Mouse (Mus musculus) intestine, embryonic 15.5 days (tissue): ENCODE data around the gene Fbxo30. TPM values are rescaled to one million over a fixed set of nuclear protein-coding genes. Genes with fewer than 3 reads are reported as not detected.
"Not testable (repeated sequence)": the region's sequence is repeated elsewhere in the genome, so short reads cannot be mapped to it uniquely, and the experiment has no call there.

ENCODE experiments used
- ATAC-seq: fragments of 200-750 bp; cut with Nextera tagmentation; 2 replicates; pipeline ENCODE4 v1.8.0; 2017; ENCODE audit warnings: moderate TSS enrichment, moderate library complexity
- H3K27ac ChIP-seq: fragments of 300-500 bp; sonication (generic); 2 replicates; pipeline ENCODE4 v1.5.1; 2015; ENCODE audit warnings: mild to moderate bottlenecking, inconsistent platforms
- H3K27me3 ChIP-seq: fragments of 300-500 bp; sonication (generic); replicated peaks from 2 replicates; pipeline ENCODE4 v1.6.1; 2015; ENCODE audit warnings: inconsistent platforms
- H3K36me3 ChIP-seq: fragments of 300-500 bp; sonication (generic); 2 replicates; pipeline ENCODE4 v1.6.1; 2015; ENCODE audit warnings: inconsistent platforms
- H3K4me1 ChIP-seq: fragments of 300-500 bp; sonication (generic); replicated peaks from 2 replicates; pipeline ENCODE4 v1.6.1; 2015; ENCODE audit warnings: inconsistent platforms
- H3K4me2 ChIP-seq: fragments of 300-500 bp; sonication (generic); replicated peaks from 2 replicates; pipeline ENCODE4 v1.6.1; 2015; ENCODE audit warnings: mild to moderate bottlenecking, inconsistent platforms
- H3K4me3 ChIP-seq: fragments of 300-500 bp; sonication (generic); replicated peaks from 2 replicates; pipeline ENCODE4 v1.5.1; 2015; ENCODE audit warnings: inconsistent platforms
- H3K9ac ChIP-seq: fragments of 300-500 bp; sonication (generic); 2 replicates; pipeline ENCODE4 v1.6.1; 2015; ENCODE audit warnings: inconsistent platforms
- H3K9me3 ChIP-seq: fragments of 300-500 bp; sonication (generic); 2 replicates; pipeline ENCODE4 v1.6.1; 2016; ENCODE audit warnings: inconsistent platforms
- WGBS: fragments of 180-500 bp; shearing (Covaris S2); methylation state at CpG from one replicate; pipeline ENCODE4 v1.1.7; 2015; 5-methylcytosine and 5-hydroxymethylcytosine counted together
- polyA plus RNA-seq: library from polyadenylated mRNA; unstranded; fragments of >200 nt; fragmentation: Nextera tagmentation; extraction: Ambion mirVana; gene quantifications from 2 replicates; pipeline ENCODE4 v1.2.1, GENCODE M21; 2015

Fbxo30 gene
- polyA plus RNA-seq, 1 experiment from 2014 or later, result 27.7 TPM

DNA sequence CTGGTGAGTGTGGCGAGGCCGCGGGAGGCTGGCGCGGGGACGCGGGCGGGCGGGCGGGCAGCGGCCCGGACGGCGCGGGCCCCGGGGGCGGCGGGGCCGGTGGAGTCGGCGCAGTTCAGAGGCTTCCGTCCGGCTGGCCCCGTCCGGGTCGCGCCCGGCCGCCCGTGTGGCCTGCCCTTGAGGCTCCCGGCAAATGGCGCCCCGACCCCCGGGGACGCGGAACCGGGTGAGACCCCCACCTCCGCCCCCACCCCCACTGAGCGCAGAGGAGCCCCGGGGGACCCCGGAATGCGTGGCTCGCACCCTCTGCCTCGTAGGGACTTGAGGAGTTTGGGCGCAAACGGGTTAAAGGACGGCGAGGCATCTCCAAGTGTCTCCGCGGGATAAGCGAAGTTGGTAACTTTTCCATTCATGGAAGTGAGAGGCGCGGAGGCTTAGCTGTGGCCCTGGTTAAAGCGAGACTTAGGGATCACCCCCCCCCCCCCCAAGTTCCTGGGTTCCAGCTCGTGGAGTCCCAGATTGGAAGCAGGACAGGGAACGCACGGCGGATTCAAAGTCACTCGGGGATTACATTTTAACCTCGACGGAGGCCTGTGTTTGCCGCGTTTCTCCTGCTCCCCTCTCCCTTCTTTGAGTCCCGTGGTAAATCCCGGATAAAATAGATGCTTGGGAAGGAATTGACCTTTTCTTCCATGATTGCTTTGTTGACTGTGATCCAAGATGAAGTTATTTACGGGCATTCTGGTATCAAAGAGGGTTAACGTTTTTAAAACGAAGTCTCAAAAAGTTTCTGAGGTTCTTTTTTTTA lies 572 bp downstream of the Fbxo30 start:
- under 1% methylated on average over 54 of the region's 68 CpGs for WGBS

DNA sequence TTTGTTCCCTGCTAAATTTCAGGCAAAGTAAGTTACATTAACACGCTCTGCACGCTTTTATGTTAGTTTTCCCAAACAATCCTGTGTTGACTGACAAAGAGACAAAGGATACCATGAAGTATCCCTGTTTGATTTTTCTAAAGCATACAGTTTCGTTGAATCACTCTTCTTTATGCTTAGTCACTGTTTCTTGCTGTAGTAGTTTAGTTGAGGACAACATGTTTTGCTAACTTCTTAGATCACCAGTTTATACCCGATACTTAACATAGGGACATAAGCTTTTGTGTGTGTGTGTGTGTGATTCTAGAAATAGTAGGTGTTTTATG lies 1.1 kb downstream of the Fbxo30 start:
- Histone ChIP-seq H3K36me3 (no peaks in the 10 kb centered on the region), H3K4me3 (peak overlapping the region; percentile 97), H3K9ac (peak overlapping the region; percentile 92), H3K27ac (0 out of 2 replicates have a peak overlapping the region, but pooled peaks have one; percentile 99), H3K4me2 (peak overlapping the region; percentile 96), H3K9me3 (no peaks in the 10 kb centered on the region), H3K4me1 (no peaks in the 10 kb centered on the region), H3K27me3 (no peaks in the 10 kb centered on the region)
- ATAC-seq, result no peak
- 2% methylated on average over 4 of the region's 4 CpGs for WGBS

More for the DNA sequence above, 572 bp downstream of the Fbxo30 start:
- peak overlapping the region; percentile 99 for H3K27ac ChIP-seq
- H3K4me1 ChIP-seq, result no peaks in the 10 kb centered on the region
- H3K27me3 ChIP-seq, result no peaks in the 10 kb centered on the region
- peak overlapping the region; percentile 96 for H3K4me2 ChIP-seq
- H3K9ac ChIP-seq, result peak overlapping the region; percentile 92
- H3K9me3 ChIP-seq, result no peaks in the 10 kb centered on the region
- peak overlapping the region; percentile 97 for H3K4me3 ChIP-seq
- H3K36me3 ChIP-seq, result no peaks in the 10 kb centered on the region
- peak; percentile 74 for ATAC-seq

DNA sequence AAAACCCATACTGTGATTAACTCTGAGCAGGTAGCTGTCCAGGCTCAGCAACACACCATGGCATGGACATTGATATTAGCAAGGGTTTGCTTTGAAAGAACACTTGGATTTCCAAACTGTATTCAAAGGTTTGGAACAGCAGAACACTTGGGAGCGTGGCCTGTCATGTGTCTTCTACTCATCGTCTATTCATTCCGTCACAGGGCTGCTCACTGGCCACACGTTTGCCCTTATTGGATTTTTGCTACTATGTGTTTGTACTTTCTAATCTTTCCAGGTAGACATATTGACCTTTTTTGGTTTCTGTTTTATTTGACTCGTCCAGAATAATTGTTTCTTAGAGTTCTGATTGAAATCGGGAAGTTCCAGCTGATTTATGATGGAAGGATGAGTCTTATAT lies 17.3 kb downstream of the Fbxo30 start:
- ATAC-seq, result no peak
- Histone ChIP-seq H3K27ac (no peak overlapping the region), H3K4me2 (no peak overlapping the region), H3K9me3 (no peaks in the 10 kb centered on the region), H3K9ac (no peak overlapping the region), H3K4me1 (no peaks in the 10 kb centered on the region), H3K27me3 (no peaks in the 10 kb centered on the region), H3K36me3 (no peaks in the 10 kb centered on the region), H3K4me3 (no peak overlapping the region)
- 83% methylated on average over 6 of the region's 6 CpGs for WGBS

- no peak overlapping the region for H3K27ac ChIP-seq
- no peak overlapping the region for H3K4me3 ChIP-seq
- no peaks in the 10 kb centered on the region for H3K4me1 ChIP-seq
- H3K9ac ChIP-seq, result no peak overlapping the region
- no peaks in the 10 kb centered on the region for H3K36me3 ChIP-seq
- H3K9me3 ChIP-seq, result no peaks in the 10 kb centered on the region
- no peak for ATAC-seq
- H3K4me2 ChIP-seq, result no peak overlapping the region
- no peaks in the 10 kb centered on the region for H3K27me3 ChIP-seq
- WGBS, result 76% methylated on average over 9 of the region's 9 CpGs
Observed at GRCm38 (mm10) chr10:11305365-11306053, 24.4 kb downstream of the Fbxo30 start.

DNA sequence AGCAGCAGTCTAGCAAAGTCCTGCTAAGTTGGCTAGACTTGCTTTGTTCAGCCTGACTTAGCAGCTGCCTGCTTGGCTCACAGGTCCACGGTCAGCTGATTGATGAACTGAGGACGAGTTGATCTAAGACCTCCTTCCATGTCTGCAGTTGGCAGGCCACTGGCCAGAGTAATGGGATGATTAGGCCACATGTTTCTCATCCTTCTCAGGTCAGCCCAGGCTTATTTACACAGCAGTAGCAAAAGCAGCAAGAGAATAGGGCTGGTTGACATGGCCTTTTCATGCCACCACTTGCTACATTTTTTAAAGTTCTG lies 24.9 kb downstream of the Fbxo30 start:
- H3K4me3 ChIP-seq, result no peak overlapping the region
- ATAC-seq, result no peak
- 48% methylated on average over 2 of the region's 2 CpGs for WGBS
- no peak overlapping the region for H3K9ac ChIP-seq
- H3K27ac ChIP-seq, result no peak overlapping the region
- H3K4me2 ChIP-seq, result no peak overlapping the region
- H3K27me3 ChIP-seq, result no peaks in the 10 kb centered on the region
- no peaks in the 10 kb centered on the region for H3K4me1 ChIP-seq
- H3K36me3 ChIP-seq, result no peaks in the 10 kb centered on the region
- H3K9me3 ChIP-seq, result no peaks in the 10 kb centered on the region

DNA sequence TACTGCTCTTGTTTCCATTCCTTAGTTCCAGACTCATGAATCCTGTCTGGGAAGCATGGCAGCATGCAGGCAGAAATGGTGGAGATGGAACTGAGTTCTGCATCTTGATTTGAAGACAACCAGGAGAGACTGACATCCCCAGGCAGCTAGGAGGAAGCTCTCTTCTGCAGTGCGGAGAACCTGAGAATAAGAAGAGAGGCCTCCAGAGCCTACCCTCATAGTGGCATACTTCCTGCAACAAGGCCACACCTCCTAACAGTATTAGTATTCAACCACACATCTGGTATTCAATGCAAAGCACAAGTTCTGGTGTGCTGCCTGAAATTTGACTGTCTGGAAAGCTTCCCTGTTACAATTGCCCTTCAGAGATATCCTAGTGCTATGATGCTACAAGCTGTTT lies 28.7 kb downstream of the Fbxo30 start:
- 89% methylated on average over 1 of the region's 1 CpGs for WGBS
- Histone ChIP-seq H3K4me1 (no peaks in the 10 kb centered on the region), H3K9me3 (no peaks in the 10 kb centered on the region), H3K9ac (no peak overlapping the region), H3K36me3 (no peaks in the 10 kb centered on the region), H3K4me2 (no peak overlapping the region), H3K4me3 (no peak overlapping the region), H3K27ac (no peak overlapping the region), H3K27me3 (no peaks in the 10 kb centered on the region)
- ATAC-seq, result no peak

DNA sequence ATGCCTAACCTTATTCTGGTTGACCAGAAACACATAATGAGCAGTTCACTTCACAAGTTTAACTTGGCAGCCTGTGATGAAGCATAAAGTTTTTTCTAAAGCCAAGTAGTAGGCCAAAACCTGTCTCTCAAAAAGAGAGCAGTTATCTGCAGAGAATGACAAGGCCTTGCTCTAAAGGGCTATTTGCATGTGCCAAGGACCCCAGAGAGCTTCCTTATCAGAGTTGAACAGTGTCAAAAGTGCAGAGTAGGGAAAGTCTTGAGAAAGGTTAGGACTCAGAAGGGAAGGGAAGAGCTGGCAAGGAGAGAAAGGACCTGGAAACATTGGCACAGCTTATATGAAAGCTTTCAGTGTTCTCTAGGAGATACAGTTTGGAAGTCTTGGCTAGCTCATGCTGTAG lies 29.4 kb downstream of the Fbxo30 start:
- Histone ChIP-seq H3K9ac (no peak overlapping the region), H3K36me3 (no peaks in the 10 kb centered on the region), H3K27ac (no peak overlapping the region), H3K27me3 (no peaks in the 10 kb centered on the region), H3K4me2 (no peak overlapping the region), H3K9me3 (no peaks in the 10 kb centered on the region), H3K4me3 (no peak overlapping the region), H3K4me1 (no peaks in the 10 kb centered on the region)
- ATAC-seq, result no peak

DNA sequence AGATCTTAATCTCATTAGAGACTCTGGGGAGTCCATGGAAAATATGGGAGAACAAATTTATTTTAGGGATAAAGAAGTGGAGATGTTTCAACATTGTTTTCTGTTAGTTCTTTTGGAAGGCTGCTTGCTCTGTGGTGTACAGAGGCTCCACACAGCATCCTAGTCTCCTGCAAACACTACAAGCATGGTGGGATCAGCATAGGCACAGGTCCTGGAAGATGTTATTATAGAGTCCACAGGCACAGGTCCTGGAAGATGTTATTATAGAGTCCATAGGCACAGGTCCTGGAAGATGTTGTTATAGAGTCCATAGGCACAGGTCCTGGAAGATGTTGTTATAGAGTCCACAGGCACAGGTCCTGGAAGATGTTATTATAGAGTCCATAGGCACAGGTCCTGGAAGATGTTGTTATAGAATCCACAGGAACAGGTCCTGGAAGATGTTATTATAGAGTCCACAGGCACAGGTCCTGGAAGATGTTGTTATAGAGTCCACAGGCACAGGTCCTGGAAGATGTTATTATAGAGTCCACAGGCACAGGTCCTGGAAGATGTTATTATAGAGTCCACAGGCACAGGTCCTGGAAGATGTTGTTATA lies 36.8 kb downstream of the Fbxo30 start:
- H3K9ac ChIP-seq, H3K27ac ChIP-seq, H3K4me1 ChIP-seq, ATAC-seq, H3K9me3 ChIP-seq, H3K27me3 ChIP-seq, H3K4me2 ChIP-seq, H3K4me3 ChIP-seq, H3K36me3 ChIP-seq: not testable (repeated sequence)

- Histone ChIP-seq H3K4me1 (no peaks in the 10 kb centered on the region), H3K27me3 (no peaks in the 10 kb centered on the region), H3K4me3 (no peak overlapping the region), H3K36me3 (no peaks in the 10 kb centered on the region), H3K9me3 (no peaks in the 10 kb centered on the region), H3K27ac (no peak overlapping the region), H3K4me2 (no peak overlapping the region), H3K9ac (no peak overlapping the region)
- WGBS, result 84% methylated on average over 1 of the region's 1 CpGs
- no peak for ATAC-seq
Observed at GRCm38 (mm10) chr10:11319446-11319970, 38.4 kb downstream of the Fbxo30 start.

GRCm38 (mm10) chr10:11322316-11322715 lies 41.2 kb downstream of the Fbxo30 start:
- H3K27ac ChIP-seq, result no peak overlapping the region
- no peak overlapping the region for H3K4me2 ChIP-seq
- 78% methylated on average over 7 of the region's 7 CpGs for WGBS
- no peaks in the 10 kb centered on the region for H3K4me1 ChIP-seq
- H3K9me3 ChIP-seq, result no peaks in the 10 kb centered on the region
- H3K27me3 ChIP-seq, result no peaks in the 10 kb centered on the region
- no peak overlapping the region for H3K9ac ChIP-seq
- no peak overlapping the region for H3K4me3 ChIP-seq
- ATAC-seq, result no peak
- no peaks in the 10 kb centered on the region for H3K36me3 ChIP-seq

DNA sequence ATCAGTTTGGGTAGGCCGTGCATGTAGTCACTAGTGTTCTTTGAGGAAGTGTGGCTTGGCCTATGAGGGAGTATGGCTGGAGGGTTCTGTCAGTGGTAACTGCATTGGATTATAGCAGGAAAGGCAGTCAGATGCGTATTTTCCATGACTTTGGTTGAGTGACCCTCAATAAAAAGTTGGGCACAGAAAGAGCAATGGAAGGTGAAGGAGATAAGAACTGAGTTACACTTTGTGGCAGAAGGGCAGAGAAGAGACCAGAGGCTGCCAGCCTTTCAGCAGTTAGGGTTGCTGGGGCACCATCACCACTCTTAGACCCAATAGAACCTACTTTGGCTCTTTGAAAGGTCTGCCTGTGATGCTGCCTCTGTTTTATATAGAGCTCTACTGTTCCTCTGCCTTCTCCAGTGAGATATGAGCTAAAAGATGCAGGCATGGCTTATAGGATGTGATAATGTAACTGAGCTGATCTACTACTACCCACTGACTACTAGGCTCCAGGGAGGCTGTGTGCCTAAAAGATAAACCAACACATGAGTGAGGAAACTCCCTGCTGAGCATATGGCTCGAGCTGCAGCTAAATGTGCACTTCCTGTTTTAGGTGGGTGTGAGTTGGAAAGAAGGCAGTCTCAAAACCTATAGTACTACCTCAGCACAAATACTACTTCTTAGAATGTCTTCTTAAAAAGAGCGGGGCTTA lies 42.2 kb downstream of the Fbxo30 start:
- H3K9me3 ChIP-seq, result no peaks in the 10 kb centered on the region
- no peaks in the 10 kb centered on the region for H3K4me1 ChIP-seq
- no peak overlapping the region for H3K4me2 ChIP-seq
- H3K36me3 ChIP-seq, result no peaks in the 10 kb centered on the region
- H3K27me3 ChIP-seq, result no peaks in the 10 kb centered on the region
- no peak overlapping the region for H3K27ac ChIP-seq
- WGBS, result 80% methylated on average over 4 of the region's 4 CpGs
- H3K9ac ChIP-seq, result no peak overlapping the region
- ATAC-seq, result no peak
- no peak overlapping the region for H3K4me3 ChIP-seq

GRCm38 (mm10) chr10:11326526-11326925 lies 45.4 kb downstream of the Fbxo30 start:
- 86% methylated on average over 3 of the region's 3 CpGs for whole genome bisulfite sequencing
- H3K27me3 ChIP-seq, result no peaks in the 10 kb centered on the region
- no peak overlapping the region for H3K4me2 ChIP-seq
- H3K9ac ChIP-seq, result no peak overlapping the region
- no peak overlapping the region for H3K4me3 ChIP-seq
- no peaks in the 10 kb centered on the region for H3K36me3 ChIP-seq
- no peaks in the 10 kb centered on the region for H3K4me1 ChIP-seq
- no peaks in the 10 kb centered on the region for H3K9me3 ChIP-seq
- no peak for ATAC-seq
- H3K27ac ChIP-seq, result no peak overlapping the region
